17 mouse cellular contexts compared by ENCODE assay signal in the genomic region with DNA sequence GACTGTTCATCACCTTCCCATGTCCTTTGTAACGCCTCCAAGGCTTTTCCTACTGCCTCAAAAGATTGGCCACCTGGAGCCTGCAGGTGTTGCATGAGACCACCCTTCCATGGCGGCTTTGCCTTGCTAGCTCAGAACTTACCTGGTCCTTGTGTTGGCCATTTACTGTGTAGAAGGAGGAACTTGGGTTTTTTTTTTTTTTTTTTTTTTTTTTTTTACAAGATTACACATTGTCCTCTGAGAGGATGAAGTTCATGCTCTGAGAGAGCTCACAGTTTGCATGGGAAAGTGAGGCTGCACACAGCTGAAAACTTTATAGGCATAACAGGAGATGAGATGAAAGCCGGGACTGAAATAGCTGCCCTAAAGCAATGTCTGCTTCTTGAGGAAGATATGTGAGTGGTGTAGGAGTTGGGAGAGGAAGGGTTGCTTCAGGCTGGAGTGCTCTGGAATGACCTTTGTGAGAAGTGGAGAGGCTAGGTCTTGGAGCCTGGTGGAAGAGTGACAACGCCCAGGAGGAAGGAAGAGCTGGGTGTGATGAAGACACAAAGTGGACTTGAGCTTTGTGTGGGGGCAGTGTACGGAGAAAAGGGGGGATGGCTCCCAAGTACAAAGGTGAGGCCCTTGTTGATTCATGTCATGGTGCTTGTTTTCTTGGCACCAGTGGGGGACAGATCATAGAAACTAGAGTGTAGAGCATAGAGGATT. TPM values are rescaled to one million over a fixed set of nuclear protein-coding genes. Genes with fewer than 3 reads are reported as not detected.
DNase-seq lines count a peak whose midpoint lies in the region; ATAC-seq and TF ChIP-seq lines count a peak whose summit lies in the region.
"Had no signal": no experiment of that assay in that cellular context is flagged by ENCODE, and none has a peak within 500 bp of the region (broad histone marks: within the 10 kb centered on the region; RNA-seq: fewer than 3 reads in every experiment).

No protein-coding gene starts in this region.

- peaks cover 14% of the 10 kb centered on the region for H3K4me1 ChIP-seq in kidney, adult 2 months (ENCODE audit: control insufficient read depth, insufficient read depth, low read length)
- 0 out of 2 replicates have a peak, but pooled peaks cover 2% of the 10 kb centered on the region for H3K4me1 ChIP-seq in intestine, embryonic 15.5 days (replicated peaks)
- peaks cover 40% of the 10 kb centered on the region for H3K4me1 ChIP-seq in small intestine, adult 2 months (ENCODE audit: control insufficient read depth, insufficient read depth, insufficient read length, low read length)
- H3K4me1 ChIP-seq: embryonic facial prominence, embryonic 12.5 days; forebrain, embryonic 15.5 days; midbrain, embryonic 15.5 days had no signal

- no peak overlapping the region for H3K4me3 ChIP-seq in kidney, adult 2 months (ENCODE audit: insufficient read depth, low read depth, low read length)
- no peak overlapping the region for H3K4me3 ChIP-seq in intestine, embryonic 15.5 days (replicated peaks)
- no peak overlapping the region for H3K4me3 ChIP-seq in small intestine, adult 2 months (ENCODE audit: low read depth, low read length)
- H3K4me3 ChIP-seq: embryonic facial prominence, embryonic 12.5 days; forebrain, embryonic 15.5 days; kidney, embryonic 15.5 days; midbrain, embryonic 15.5 days had no signal

- 70% methylated on average over 5 of the region's 5 CpGs for WGBS in kidney, adult 2 months
- 77% methylated on average over 5 of the region's 5 CpGs for WGBS in intestine, embryonic 15.5 days
- WGBS in small intestine, adult 2 months, result 48% methylated on average over 5 of the region's 5 CpGs

- H3K27ac ChIP-seq in kidney, adult 2 months (ENCODE audit: insufficient read depth, low read depth, low read length), result 0 out of 2 replicates have a peak overlapping the region, but pooled peaks have one; percentile 24
- no peak overlapping the region for H3K27ac ChIP-seq in intestine, embryonic 15.5 days
- H3K27ac ChIP-seq in small intestine, adult 2 months (ENCODE audit: insufficient read depth, low read depth, low read length), result peak overlapping the region; percentile 94
- H3K27ac ChIP-seq: embryonic facial prominence, embryonic 12.5 days; forebrain, embryonic 15.5 days; kidney, embryonic 15.5 days; midbrain, embryonic 15.5 days had no signal

- no peak for TF ChIP-seq CTCF in kidney, adult 2 months (conservative IDR thresholded peaks at IDR 0.05; ENCODE audit: insufficient read depth, insufficient read length, low read depth, low read length)
- TF ChIP-seq CTCF in small intestine, adult 2 months (IDR thresholded peaks at IDR 0.05; ENCODE audit: extremely low read depth, insufficient read length, insufficient replicate concordance, low read depth, low read length), result no peak

- no peak overlapping the region for H3K4me2 ChIP-seq in intestine, embryonic 15.5 days (replicated peaks)
- H3K4me2 ChIP-seq: embryonic facial prominence, embryonic 12.5 days; forebrain, embryonic 15.5 days; kidney, embryonic 15.5 days; midbrain, embryonic 15.5 days had no signal

- TF ChIP-seq POLR2A in kidney, adult 2 months (IDR thresholded peaks at IDR 0.05; ENCODE audit: low read depth, low read length), result no peak
- TF ChIP-seq POLR2A in small intestine, adult 2 months (IDR thresholded peaks at IDR 0.05; ENCODE audit: low read depth, low read length), result no peak

- ATAC-seq in intestine, embryonic 15.5 days, result peak; percentile 54
- no peak for ATAC-seq in CD4-positive, CD25-positive, alpha-beta regulatory T cell, adult 4 months
- ATAC-seq: forebrain, embryonic 15.5 days; midbrain, embryonic 15.5 days had no signal

- no peaks in the 10 kb centered on the region for H3K9me3 ChIP-seq in intestine, embryonic 15.5 days
- H3K9me3 ChIP-seq: embryonic facial prominence, embryonic 12.5 days; forebrain, embryonic 15.5 days; kidney, embryonic 15.5 days; midbrain, embryonic 15.5 days had no signal

- H3K9ac ChIP-seq in intestine, embryonic 15.5 days, result no peak overlapping the region
- H3K9ac ChIP-seq: embryonic facial prominence, embryonic 12.5 days; forebrain, embryonic 15.5 days; kidney, embryonic 15.5 days; midbrain, embryonic 15.5 days had no signal

- no peaks in the 10 kb centered on the region; the same call in none of the 2 replicates for H3K36me3 ChIP-seq in kidney, adult 2 months (ENCODE audit: control insufficient read depth, insufficient read depth, low read length)
- H3K36me3 ChIP-seq in intestine, embryonic 15.5 days, result peaks cover under 1% of the 10 kb centered on the region; the same call in 1 of the 2 replicates
- peaks cover 12% of the 10 kb centered on the region for H3K36me3 ChIP-seq in small intestine, adult 2 months (ENCODE audit: control insufficient read depth, insufficient read depth, low read length)
- H3K36me3 ChIP-seq: forebrain, embryonic 15.5 days; midbrain, embryonic 15.5 days had no signal

- H3K27me3 ChIP-seq in kidney, adult 2 months (replicated peaks; ENCODE audit: control insufficient read depth, insufficient read depth, low read length), result no peaks in the 10 kb centered on the region
- no peaks in the 10 kb centered on the region for H3K27me3 ChIP-seq in intestine, embryonic 15.5 days (replicated peaks)
- H3K27me3 ChIP-seq in small intestine, adult 2 months (ENCODE audit: control insufficient read depth, insufficient read depth, low read length), result no peaks in the 10 kb centered on the region
- H3K27me3 ChIP-seq: embryonic facial prominence, embryonic 12.5 days; forebrain, embryonic 15.5 days; kidney, embryonic 15.5 days; midbrain, embryonic 15.5 days had no signal

- DNase-seq in kidney, adult 2 months, result no peak
- no peak for DNase-seq in kidney, adult 9 months
- DNase-seq in A20 (ENCODE audit: low read depth, low spot score), result peak; percentile 26
- no peak for DNase-seq in cerebellum, postnatal 36 days
- no peak for DNase-seq in left cerebral cortex, adult 11 months (ENCODE audit: low spot score)
- DNase-seq: B cell, adult 2 months; cerebellum, adult 11 months; lung, adult 2 months; retina, postnatal 1 day; thymus, postnatal 25 days had no signal

RNA-seq across cellular contexts. Expression of a gene that starts 52.3 kb away (rescaled TPM):
- polyA plus RNA-seq in kidney, adult 2 months (2012; rRNA removed), result 9.2 and 12.6 TPM in 2 replicates
- 26.6 and 34.7 TPM in 2 replicates for polyA plus RNA-seq in intestine, embryonic 15.5 days (2015; fragmentation: Nextera tagmentation; extraction: Ambion mirVana)
- polyA plus RNA-seq in small intestine, adult 2 months (2012; rRNA removed), result 10.5 and 29.6 TPM in 2 replicates
- 100 to 1,000 TPM; 244 to 267 TPM for polyA plus RNA-seq in CD4-positive, CD25-positive, alpha-beta regulatory T cell, adult 4 months (2017; shearing (Covaris generic))
